In genomic region chr3:134145935-134146334, GRCm38 (mm10) we compare ENCODE assay signal across 10 mouse cellular contexts.
DNase-seq lines count a peak whose midpoint lies in the region; ATAC-seq and TF ChIP-seq lines count a peak whose summit lies in the region.
"Had no signal": no experiment of that assay in that cellular context is flagged by ENCODE, and none has a peak within 500 bp of the region (broad histone marks: within the 10 kb centered on the region; RNA-seq: fewer than 3 reads in every experiment).

No protein-coding gene starts in this region.

- H3K4me1 ChIP-seq in forebrain, postnatal 0 days (ENCODE audit: insufficient read depth), result 0 out of 2 replicates have a peak, but pooled peaks cover 7% of the 10 kb centered on the region
- H3K4me1 ChIP-seq in midbrain, embryonic 12.5 days, result peaks cover 21% of the 10 kb centered on the region

- 44% methylated on average over 3 of the region's 3 CpGs for WGBS in forebrain, postnatal 0 days
- 62% methylated on average over 3 of the region's 3 CpGs for WGBS in midbrain, embryonic 12.5 days

- H3K36me3 ChIP-seq in forebrain, postnatal 0 days (ENCODE audit: insufficient read depth), result no peaks in the 10 kb centered on the region
- H3K36me3 ChIP-seq in midbrain, embryonic 12.5 days, result no peaks in the 10 kb centered on the region
- H3K36me3 ChIP-seq: liver, embryonic 12.5 days had no signal

- no peak for TF ChIP-seq CTCF in forebrain, postnatal 0 days (IDR thresholded peaks at IDR 0.05; ENCODE audit: low read depth)

- H3K27ac ChIP-seq in forebrain, postnatal 0 days (ENCODE audit: low read depth, low read length), result peak overlapping the region; percentile 50; the same call in 1 of the 2 replicates
- peak overlapping the region; percentile 39; the same call in 1 of the 2 replicates for H3K27ac ChIP-seq in midbrain, embryonic 12.5 days (replicated peaks)
- H3K27ac ChIP-seq: liver, embryonic 12.5 days had no signal

- H3K4me2 ChIP-seq in forebrain, postnatal 0 days (ENCODE audit: low read depth), result peak overlapping the region; percentile 15; the same call in 1 of the 2 replicates
- H3K4me2 ChIP-seq in midbrain, embryonic 12.5 days (replicated peaks), result no peak overlapping the region

- H3K27me3 ChIP-seq in forebrain, postnatal 0 days (ENCODE audit: insufficient read depth, low read length), result no peaks in the 10 kb centered on the region
- H3K27me3 ChIP-seq in midbrain, embryonic 12.5 days, result no peaks in the 10 kb centered on the region
- H3K27me3 ChIP-seq: CH12.LX; liver, embryonic 12.5 days had no signal

- H3K9me3 ChIP-seq in forebrain, postnatal 0 days (ENCODE audit: low read length), result no peaks in the 10 kb centered on the region
- no peaks in the 10 kb centered on the region for H3K9me3 ChIP-seq in midbrain, embryonic 12.5 days
- H3K9me3 ChIP-seq: liver, embryonic 12.5 days had no signal

- peak overlapping the region; percentile 1; the same call in 1 of the 2 replicates for H3K9ac ChIP-seq in forebrain, postnatal 0 days
- H3K9ac ChIP-seq in midbrain, embryonic 12.5 days (replicated peaks), result no peak overlapping the region
- H3K9ac ChIP-seq: liver, embryonic 12.5 days had no signal

- H3K4me3 ChIP-seq in forebrain, postnatal 0 days (ENCODE audit: low read depth, low read length), result no peak overlapping the region
- H3K4me3 ChIP-seq in midbrain, embryonic 12.5 days, result no peak overlapping the region
- H3K4me3 ChIP-seq: liver, embryonic 12.5 days had no signal

- DNase-seq in retina, postnatal 1 day, result peak; percentile 21
- DNase-seq in retina, embryonic 14.5 days (ENCODE audit: low spot score), result no peak
- DNase-seq in forebrain, postnatal 0 days, result peak; percentile 30
- no peak for DNase-seq in liver
- DNase-seq in left cerebral cortex, adult 11 months (ENCODE audit: low spot score), result no peak
- no peak for DNase-seq in heart, adult 8-10 months (ENCODE audit: low spot score)
- DNase-seq: kidney, postnatal 14 days had no signal

- ATAC-seq in forebrain, postnatal 0 days, result peak; percentile 37; the same call in 1 of the 2 replicates
- ATAC-seq in midbrain, embryonic 12.5 days (ENCODE audit: low FRiP score, low read depth), result peak; percentile 64

Comparison
In these comparisons a context has a peak if more than half of its experiments do, and no peak if none do; other contexts are left out.
1. DNase-seq: peak in retina, postnatal 1 day (single experiment) and forebrain, postnatal 0 days (single experiment); none in retina, embryonic 14.5 days (single experiment), liver (single experiment), left cerebral cortex, adult 11 months (single experiment) and heart, adult 8-10 months (single experiment).